Mouse (Mus musculus) left cerebral cortex, postnatal 10 days (tissue): ENCODE data around the gene Pcyt1a. TPM values are rescaled to one million over a fixed set of nuclear protein-coding genes. Genes with fewer than 3 reads are reported as not detected.

Experiments used
- DNase-seq, 2 experiments: peaks; one replicate each; pipeline ENCODE4 v3.0.0; 2021 to 2022; ENCODE audit warnings: low spot score in 2 of 2, mixed read lengths in 1 of 2; ENCODE audit errors: extremely low spot score in 1 of 2
- intact Hi-C: fragments of 180-260 bp; cut with DNase I; formaldehyde crosslinking; loops from one replicate; pipeline ENCODE4 v1.15.1; 2025
- total RNA-seq, 2 experiments: library from RNA; stranded (reverse); gene quantifications; 2 replicates each; pipeline ENCODE4 v1.2.3; 2021

Pcyt1a gene
- total RNA-seq, 2 experiments from 2014 or later = 44.1 to 44.3 TPM

- intact Hi-C loops = no loop called here
- DNase-seq = no peak
Observed at GRCm38 (mm10) chr16:32519656-32520371, 89.1 kb downstream of the Pcyt1a start.

DNA sequence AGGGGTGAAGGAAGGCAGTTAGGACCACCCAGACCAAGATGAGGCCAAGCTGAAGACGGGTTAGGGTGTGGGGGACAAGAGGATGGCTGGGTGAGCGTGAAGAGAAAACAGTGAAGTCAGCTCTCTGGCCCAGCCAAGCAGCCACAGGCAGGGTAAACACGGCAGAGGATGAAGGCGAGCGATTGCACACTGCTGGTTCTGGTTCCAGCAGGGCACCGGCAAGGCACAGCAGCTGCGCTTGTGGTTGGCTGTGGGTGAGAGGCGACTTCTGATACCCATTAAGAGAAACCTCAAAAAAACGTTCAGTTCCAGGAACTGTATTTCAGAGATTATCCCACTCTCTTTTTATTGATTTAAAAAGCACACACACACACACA is 89.6 kb downstream of the Pcyt1a start:
- intact Hi-C loops = no loop called here

DNA sequence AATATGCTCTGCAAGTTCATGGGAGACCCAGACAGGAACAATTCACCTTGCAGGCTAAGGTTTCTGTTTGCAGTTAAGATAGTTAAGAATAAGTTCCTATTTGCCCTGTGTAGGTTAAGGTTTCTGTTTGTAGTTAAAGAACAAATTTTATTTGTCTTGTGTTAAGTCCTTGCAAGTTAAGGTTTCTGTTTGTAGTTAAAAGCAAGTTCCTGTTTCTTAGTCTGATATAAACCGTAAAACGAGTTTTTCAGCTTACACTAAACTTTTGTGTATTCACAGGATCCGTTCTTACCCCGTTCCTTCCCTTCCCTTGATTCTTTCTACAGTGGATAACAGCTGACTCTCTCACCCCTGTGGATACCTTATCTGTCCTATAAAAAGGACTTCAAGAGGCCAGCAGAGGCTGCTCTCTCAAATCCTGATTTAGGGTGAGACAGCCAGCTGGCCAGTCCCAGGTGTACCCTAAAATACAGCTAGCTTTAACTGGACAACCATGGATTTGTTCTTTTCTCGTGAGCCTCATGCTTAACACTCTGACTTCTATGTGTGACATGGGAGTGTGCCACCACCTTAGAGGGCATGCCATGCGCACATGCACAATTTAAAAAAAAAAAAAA is 92.0 kb downstream of the Pcyt1a start:
- intact Hi-C loops = no loop called here
- no peak for DNase-seq

More for the DNA sequence above, 89.6 kb downstream of the Pcyt1a start:
- DNase-seq = no peak

- DNase-seq = peak in 1 of 2 experiments; percentile 40
- intact Hi-C loops = no loop called here
Observed at GRCm38 (mm10) chr16:32523462-32524243, 92.9 kb downstream of the Pcyt1a start.

DNA sequence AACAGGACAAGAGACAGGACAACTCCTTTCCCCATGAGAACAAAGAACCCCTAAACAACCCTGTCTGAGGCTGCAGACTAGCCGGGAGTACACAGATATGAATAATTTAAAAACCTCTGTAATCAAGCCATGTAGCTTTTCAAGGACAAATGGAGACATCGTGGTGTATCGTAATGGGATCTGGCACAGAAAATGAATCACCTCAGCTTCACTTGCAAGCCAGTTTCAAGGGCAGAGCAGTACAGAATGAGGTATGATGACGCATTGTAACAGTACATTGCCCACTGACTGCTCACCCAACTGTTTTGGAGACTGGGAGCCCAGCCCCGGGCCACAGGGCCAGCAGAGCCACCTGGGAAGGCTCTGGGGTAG is 93.5 kb downstream of the Pcyt1a start:
- intact Hi-C loops = no loop called here
- DNase-seq = no peak

Other genes with a start within 250 kb of the Pcyt1a start
- gene Fbxo45, start 183.8 kb upstream of the Pcyt1a start, total RNA-seq = 10 to 100 TPM; 39.7 to 39.8 TPM
- 10 to 100 TPM; 11.3 to 13.3 TPM for gene Wdr53, start 183.7 kb upstream of the Pcyt1a start, total RNA-seq
- not detected for gene Smco1, start 159.5 kb upstream of the Pcyt1a start, total RNA-seq
- gene Rnf168, start 153.5 kb upstream of the Pcyt1a start, total RNA-seq = 10 to 100 TPM; 29.6 to 34.4 TPM
- gene Ubxn7, start 98.7 kb upstream of the Pcyt1a start, total RNA-seq = 10 to 100 TPM; 52.5 to 59.5 TPM
- gene Tm4sf19, start 30.4 kb upstream of the Pcyt1a start, total RNA-seq = under 1 TPM in 1 of 2 experiments, not detected in 1; 0.28 TPM
- gene Tctex1d2, start 11.2 kb upstream of the Pcyt1a start, total RNA-seq = 10 to 100 TPM; 13.9 to 16.1 TPM
- not detected for gene Slc51a, start 57.0 kb downstream of the Pcyt1a start, total RNA-seq
- not detected for gene Zdhhc19, start 65.3 kb downstream of the Pcyt1a start, total RNA-seq
- 100 to 1,000 TPM; 106 to 111 TPM for gene Tfrc, start 178.0 kb downstream of the Pcyt1a start, total RNA-seq
- 100 to 1,000 TPM in 1 of 2 experiments, 10 to 100 TPM in 1; 93.2 to 107 TPM for gene Tnk2, start 213.0 kb downstream of the Pcyt1a start, total RNA-seq